Mouse (Mus musculus): ENCODE measurements around the gene Dhh.
"Not testable (repeated sequence)": the region's sequence is repeated elsewhere in the genome, so short reads cannot be mapped to it uniquely, and the experiment has no call there.

- not testable (repeated sequence) for TF ChIP-seq EP300, CTCF (IDR thresholded peaks at IDR 0.05; ENCODE audit: low read depth)
These were observed 34.8 kb upstream of the Dhh start for GRCm38 (mm10) chr15:98933004-98933671.

Data from heart, postnatal 0 days (tissue).